8 mouse cellular contexts compared by ENCODE assay signal in the genomic region with DNA sequence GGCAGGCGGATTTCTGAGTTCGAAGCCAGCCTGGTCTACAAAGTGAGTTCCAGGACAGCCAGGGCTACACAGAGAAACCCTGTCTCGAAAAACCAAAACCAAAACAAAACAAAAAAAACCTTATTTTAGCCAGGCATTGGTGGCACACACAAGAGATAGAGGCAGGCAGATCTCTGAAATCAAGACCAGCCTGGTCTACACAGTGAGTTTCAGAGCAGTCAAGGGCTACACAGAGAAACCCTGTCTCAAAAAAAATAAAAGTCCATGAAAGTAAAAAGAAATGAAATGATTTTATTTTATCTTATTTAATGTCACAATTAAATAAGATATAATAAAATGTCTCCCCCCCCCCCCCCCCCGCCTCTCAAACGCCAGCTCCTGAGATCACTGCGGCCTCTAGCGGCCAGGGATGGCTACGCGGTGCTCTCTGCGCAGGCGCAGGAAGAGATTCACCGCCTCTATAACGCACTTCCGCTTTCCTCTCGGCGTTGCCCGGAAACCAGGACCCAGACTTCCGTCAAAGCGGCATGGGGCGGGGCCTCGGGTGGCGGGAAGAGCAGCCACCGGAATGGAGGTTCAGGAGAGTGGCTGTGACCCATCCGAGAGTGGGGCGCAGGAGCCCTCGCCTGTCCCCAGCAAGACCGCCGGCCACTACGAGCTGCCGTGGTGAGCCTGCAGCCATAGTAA. TPM values are rescaled to one million over a fixed set of nuclear protein-coding genes. Genes with fewer than 3 reads are reported as not detected.
DNase-seq lines count a peak whose midpoint lies in the region; ATAC-seq and TF ChIP-seq lines count a peak whose summit lies in the region.

No protein-coding gene starts in this region.

- 0 out of 2 replicates have a peak overlapping the region, but pooled peaks have one; percentile 59 for H3K27ac ChIP-seq in heart, embryonic 13.5 days (replicated peaks)
- peak overlapping the region; percentile 76 for H3K27ac ChIP-seq in liver, embryonic 12.5 days
- peak overlapping the region; percentile 78 for H3K27ac ChIP-seq in stomach, embryonic 15.5 days

- no peaks in the 10 kb centered on the region for H3K27me3 ChIP-seq in C2C12 (ENCODE audit: control insufficient read depth, insufficient read depth, insufficient read length)
- no peaks in the 10 kb centered on the region for H3K27me3 ChIP-seq in erythroblast, embryonic 14.5 days (ENCODE audit: control insufficient read depth)
- H3K27me3 ChIP-seq in heart, embryonic 13.5 days (replicated peaks): no peaks in the 10 kb centered on the region
- H3K27me3 ChIP-seq in liver, embryonic 12.5 days (replicated peaks): no peaks in the 10 kb centered on the region
- no peaks in the 10 kb centered on the region for H3K27me3 ChIP-seq in stomach, embryonic 15.5 days (replicated peaks)

- TF ChIP-seq CTCF in C2C12 (IDR thresholded peaks at IDR 0.05; ENCODE audit: control insufficient read depth, insufficient read depth, insufficient read length): peak; percentile 75
- TF ChIP-seq CTCF in brain, embryonic 14.5 days (IDR thresholded peaks at IDR 0.05; ENCODE audit: borderline replicate concordance, extremely low read depth, insufficient read depth, insufficient read length): peak; percentile 87

- H3K36me3 ChIP-seq in C2C12 (ENCODE audit: control insufficient read depth, insufficient read depth): peaks cover 11% of the 10 kb centered on the region
- H3K36me3 ChIP-seq in erythroblast, embryonic 14.5 days (ENCODE audit: control insufficient read depth): peaks cover 34% of the 10 kb centered on the region
- peaks cover 8% of the 10 kb centered on the region for H3K36me3 ChIP-seq in heart, embryonic 13.5 days
- H3K36me3 ChIP-seq in liver, embryonic 12.5 days: peaks cover 21% of the 10 kb centered on the region
- peaks cover 6% of the 10 kb centered on the region; the same call in 1 of the 2 replicates for H3K36me3 ChIP-seq in stomach, embryonic 15.5 days

- H3K9ac ChIP-seq in heart, embryonic 13.5 days: peak overlapping the region; percentile 95
- H3K9ac ChIP-seq in liver, embryonic 12.5 days: peak overlapping the region; percentile 81
- peak overlapping the region; percentile 98 for H3K9ac ChIP-seq in stomach, embryonic 15.5 days

- peak; percentile 53; the same call in 1 of the 2 replicates for TF ChIP-seq POLR2A in brain, embryonic 14.5 days (IDR thresholded peaks at IDR 0.05; ENCODE audit: borderline replicate concordance, extremely low read depth, insufficient read depth, insufficient read length, poor library complexity, severe bottlenecking)

- peak overlapping the region; percentile 88 for H3K4me3 ChIP-seq in C2C12 (ENCODE audit: insufficient read depth, poor library complexity, severe bottlenecking)
- H3K4me3 ChIP-seq in erythroblast, embryonic 14.5 days (replicated peaks): peak overlapping the region; percentile 83
- peak overlapping the region; percentile 86 for H3K4me3 ChIP-seq in heart, embryonic 13.5 days
- peak overlapping the region; percentile 85 for H3K4me3 ChIP-seq in liver, embryonic 12.5 days
- peak overlapping the region; percentile 99 for H3K4me3 ChIP-seq in stomach, embryonic 15.5 days (replicated peaks)

- ATAC-seq in heart, embryonic 13.5 days (ENCODE audit: extremely low read depth, insufficient number of reproducible peaks, low FRiP score, low TSS enrichment): peak; percentile 84
- peak; percentile 92 for ATAC-seq in liver, embryonic 12.5 days
- ATAC-seq in stomach, embryonic 15.5 days (ENCODE audit: insufficient read depth, low FRiP score, low read depth): peak; percentile 95

- peak; percentile 98 for DNase-seq in brain, embryonic 14.5 days (ENCODE audit: low read depth)
- peak; percentile 99 for DNase-seq in kidney, postnatal 10 days
- peak; percentile 95 to 97 for DNase-seq in natural killer cell, adult 2 months (ENCODE audit: low spot score in 2 of 2)

- H3K79me3 ChIP-seq in C2C12 (ENCODE audit: low read depth): peaks cover 19% of the 10 kb centered on the region

- H3ac ChIP-seq in C2C12 (ENCODE audit: control insufficient read depth, insufficient read length, low read depth): peak overlapping the region; percentile 99

- peak overlapping the region; percentile 92 for H3K4me2 ChIP-seq in heart, embryonic 13.5 days
- H3K4me2 ChIP-seq in liver, embryonic 12.5 days: peak overlapping the region; percentile 88
- H3K4me2 ChIP-seq in stomach, embryonic 15.5 days: peak overlapping the region; percentile 86

- 8% methylated on average over 24 of the region's 30 CpGs for WGBS in heart, embryonic 13.5 days
- 7% methylated on average over 29 of the region's 30 CpGs for WGBS in liver, embryonic 12.5 days (ENCODE audit: insufficient replicate concordance)
- 8% methylated on average over 29 of the region's 30 CpGs for WGBS in stomach, embryonic 15.5 days

- peaks cover 36% of the 10 kb centered on the region for H3K4me1 ChIP-seq in erythroblast, embryonic 14.5 days (ENCODE audit: control insufficient read depth)
- peaks cover 14% of the 10 kb centered on the region for H3K4me1 ChIP-seq in heart, embryonic 13.5 days
- H3K4me1 ChIP-seq in liver, embryonic 12.5 days: peaks cover 27% of the 10 kb centered on the region
- H3K4me1 ChIP-seq in stomach, embryonic 15.5 days: peaks cover 12% of the 10 kb centered on the region; the same call in 1 of the 2 replicates

- H3K9me3 ChIP-seq in erythroblast, embryonic 14.5 days (ENCODE audit: control insufficient read depth, low read length): no peaks in the 10 kb centered on the region
- H3K9me3 ChIP-seq in heart, embryonic 13.5 days: no peaks in the 10 kb centered on the region
- H3K9me3 ChIP-seq in liver, embryonic 12.5 days (replicated peaks): no peaks in the 10 kb centered on the region
- H3K9me3 ChIP-seq in stomach, embryonic 15.5 days: no peaks in the 10 kb centered on the region

- peaks cover 40% of the 10 kb centered on the region for H3K79me2 ChIP-seq in C2C12 (ENCODE audit: control insufficient read depth, insufficient read depth)

TF ChIP-seq in C2C12, 6 proteins besides CTCF, POLR2A, EP300 and RAD21:
- TF ChIP-seq MYOG (IDR thresholded peaks at IDR 0.05; ENCODE audit: control insufficient read depth, extremely low read depth, insufficient read length) (no peak), MAX (IDR thresholded peaks at IDR 0.05) (peak; percentile 30)

RNA-seq across cellular contexts. Expression of a gene that starts 1.2 kb away (rescaled TPM):
- polyA plus RNA-seq in C2C12 (2012; fragmentation: generic; extraction: Trizol): 140 TPM
- 192 and 242 TPM in 2 replicates for polyA plus RNA-seq in brain, embryonic 14.5 days (2012; rRNA removed)
- 6.8 TPM in 2 replicates for polyA plus RNA-seq in erythroblast, embryonic 14.5 days (2012)
- 196 and 200 TPM in 2 replicates for polyA plus RNA-seq in heart, embryonic 13.5 days (2015; fragmentation: Nextera tagmentation; extraction: Ambion mirVana)
- 259 and 263 TPM in 2 replicates for polyA plus RNA-seq in liver, embryonic 12.5 days (2016; fragmentation: Nextera tagmentation; extraction: Ambion mirVana)
- 257 and 262 TPM in 2 replicates for polyA plus RNA-seq in stomach, embryonic 15.5 days (2015; fragmentation: Nextera tagmentation; extraction: Ambion mirVana)

RNA-seq across cellular contexts. Expression of a gene that starts 22.4 kb away (rescaled TPM):
- 0.11 TPM for polyA plus RNA-seq in C2C12 (2012; fragmentation: generic; extraction: Trizol)
- polyA plus RNA-seq in brain, embryonic 14.5 days (2012; rRNA removed): 0.04 and 0.06 TPM in 2 replicates
- polyA plus RNA-seq in erythroblast, embryonic 14.5 days (2012): not detected in 2 replicates
- polyA plus RNA-seq in heart, embryonic 13.5 days (2015; fragmentation: Nextera tagmentation; extraction: Ambion mirVana): not detected in 2 replicates
- not detected in 2 replicates for polyA plus RNA-seq in liver, embryonic 12.5 days (2016; fragmentation: Nextera tagmentation; extraction: Ambion mirVana)
- polyA plus RNA-seq in stomach, embryonic 15.5 days (2015; fragmentation: Nextera tagmentation; extraction: Ambion mirVana): 0.09 and 0.10 TPM in 2 replicates

RNA-seq across cellular contexts. Expression of a gene that starts 30.1 kb away (rescaled TPM):
- 15.7 TPM for polyA plus RNA-seq in C2C12 (2012; fragmentation: generic; extraction: Trizol)
- 77.0 and 115 TPM in 2 replicates for polyA plus RNA-seq in brain, embryonic 14.5 days (2012; rRNA removed)
- 0.14 and 0.16 TPM in 2 replicates for polyA plus RNA-seq in erythroblast, embryonic 14.5 days (2012)
- 1.5 and 2.0 TPM in 2 replicates for polyA plus RNA-seq in heart, embryonic 13.5 days (2015; fragmentation: Nextera tagmentation; extraction: Ambion mirVana)
- polyA plus RNA-seq in liver, embryonic 12.5 days (2016; fragmentation: Nextera tagmentation; extraction: Ambion mirVana): 0.94 and 1.0 TPM in 2 replicates
- 2.9 and 3.5 TPM in 2 replicates for polyA plus RNA-seq in stomach, embryonic 15.5 days (2015; fragmentation: Nextera tagmentation; extraction: Ambion mirVana)

RNA-seq across cellular contexts. Expression of a gene that starts 32.5 kb away (rescaled TPM):
- polyA plus RNA-seq in C2C12 (2012; fragmentation: generic; extraction: Trizol): 0.61 TPM
- polyA plus RNA-seq in brain, embryonic 14.5 days (2012; rRNA removed): 5.9 and 6.4 TPM in 2 replicates
- 0.16 and 0.17 TPM in 2 replicates for polyA plus RNA-seq in erythroblast, embryonic 14.5 days (2012)
- 2.2 and 2.8 TPM in 2 replicates for polyA plus RNA-seq in heart, embryonic 13.5 days (2015; fragmentation: Nextera tagmentation; extraction: Ambion mirVana)
- 1.7 and 1.8 TPM in 2 replicates for polyA plus RNA-seq in liver, embryonic 12.5 days (2016; fragmentation: Nextera tagmentation; extraction: Ambion mirVana)
- polyA plus RNA-seq in stomach, embryonic 15.5 days (2015; fragmentation: Nextera tagmentation; extraction: Ambion mirVana): 3.0 and 4.0 TPM in 2 replicates

RNA-seq across cellular contexts. Expression of a gene that starts 56.9 kb away (rescaled TPM):
- polyA plus RNA-seq in C2C12 (2012; fragmentation: generic; extraction: Trizol): 427 TPM
- polyA plus RNA-seq in brain, embryonic 14.5 days (2012; rRNA removed): 313 and 339 TPM in 2 replicates
- polyA plus RNA-seq in erythroblast, embryonic 14.5 days (2012): 18.5 and 18.7 TPM in 2 replicates
- polyA plus RNA-seq in heart, embryonic 13.5 days (2015; fragmentation: Nextera tagmentation; extraction: Ambion mirVana): 318 and 329 TPM in 2 replicates
- polyA plus RNA-seq in liver, embryonic 12.5 days (2016; fragmentation: Nextera tagmentation; extraction: Ambion mirVana): 287 and 308 TPM in 2 replicates
- polyA plus RNA-seq in stomach, embryonic 15.5 days (2015; fragmentation: Nextera tagmentation; extraction: Ambion mirVana): 415 and 416 TPM in 2 replicates

Comparison
In these comparisons a context has a peak if more than half of its experiments do, and no peak if none do; other contexts are left out.
1. Peak in every context shown above with its lines: DNase-seq, ATAC-seq, H3K4me3 ChIP-seq and H3K27ac ChIP-seq.
2. RNA of a gene that starts 1.2 kb away (polyA plus RNA-seq): 259 to 263 TPM in liver, embryonic 12.5 days, 257 to 262 TPM in stomach, embryonic 15.5 days, 196 to 200 TPM in heart, embryonic 13.5 days, 192 to 242 TPM in brain, embryonic 14.5 days and 140 TPM in C2C12 (single experiment); 6.8 TPM in erythroblast, embryonic 14.5 days; every median in the first group is over 10 times any median in the second.